Mouse (Mus musculus) kidney, adult 10 weeks (tissue): ENCODE results near the gene Polr2l. TPM values are rescaled to one million over a fixed set of nuclear protein-coding genes. Genes with fewer than 3 reads are reported as not detected.

Source experiments
- polyA plus RNA-seq: library from polyadenylated mRNA; stranded (reverse); fragments of 350-450 nt; fragmentation: Illumina TruSeq; extraction: RNeasy Lipid Tissue Mini Kit (QIAGEN cat#74804); gene quantifications from one replicate; pipeline ENCODE4 v1.2.3, GENCODE M21; 2014; ENCODE audit warnings: low read depth, low replicate concordance

Polr2l gene
- polyA plus RNA-seq, result 3.3 TPM

GRCm38 (mm10) chr7:141475011-141475804, at the start of gene Polr2l, which contains the start of gene Tspan4:
Gene Polr2l (minus strand): TSS chr7:141475132.
Gene Tspan4 (plus strand): TSS chr7:141475240.

DNA sequence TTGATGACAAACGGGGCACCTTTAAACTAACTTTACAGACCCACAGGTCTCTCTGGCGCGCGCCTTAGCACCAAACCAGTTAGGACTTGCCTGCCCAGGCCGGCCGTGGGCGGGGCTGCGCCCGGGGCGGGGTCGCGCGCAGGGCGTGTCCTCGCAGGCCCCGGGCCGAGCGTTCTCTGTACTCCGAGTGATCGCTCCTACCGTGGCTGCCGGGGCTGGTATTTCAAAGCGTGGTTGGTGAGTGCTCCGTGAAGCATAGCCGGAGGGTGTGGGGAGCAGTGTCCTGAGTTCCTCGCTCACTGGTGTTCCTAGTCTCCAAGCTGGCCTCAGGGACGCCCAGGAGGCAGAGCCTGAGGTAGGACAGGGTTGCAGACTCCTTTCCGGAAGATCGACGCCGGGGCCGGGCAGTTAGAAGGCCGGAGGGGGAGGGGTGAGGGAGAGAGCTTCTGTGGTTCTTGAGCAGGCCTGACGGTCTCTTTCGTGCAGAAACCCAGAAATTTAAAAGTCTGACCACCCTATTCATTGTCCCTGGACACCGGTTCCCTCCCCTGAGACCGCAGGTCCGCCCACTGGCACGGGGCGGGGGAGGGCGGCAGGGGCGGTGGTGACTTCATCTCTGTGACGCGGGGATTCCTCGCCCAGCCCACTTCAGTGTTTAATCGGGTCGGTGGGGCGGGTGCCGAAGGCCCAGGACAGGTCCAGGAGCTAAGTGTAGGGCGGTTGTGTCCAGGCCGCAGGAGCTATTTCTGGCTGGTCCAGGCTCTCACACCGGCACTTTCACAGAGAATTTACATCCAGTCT, 7.5 kb downstream of the Polr2l start, which contains the start of gene Cd151:
Gene Cd151, plus strand, starts transcription at position 163 of the 801 bp plus-strand sequence.

GRCm38 (mm10) chr7:141460391-141461113, 14.4 kb downstream of the Polr2l start, which contains the start of gene Cracr2b:
Gene Cracr2b (plus strand): TSS chr7:141461094.

DNA sequence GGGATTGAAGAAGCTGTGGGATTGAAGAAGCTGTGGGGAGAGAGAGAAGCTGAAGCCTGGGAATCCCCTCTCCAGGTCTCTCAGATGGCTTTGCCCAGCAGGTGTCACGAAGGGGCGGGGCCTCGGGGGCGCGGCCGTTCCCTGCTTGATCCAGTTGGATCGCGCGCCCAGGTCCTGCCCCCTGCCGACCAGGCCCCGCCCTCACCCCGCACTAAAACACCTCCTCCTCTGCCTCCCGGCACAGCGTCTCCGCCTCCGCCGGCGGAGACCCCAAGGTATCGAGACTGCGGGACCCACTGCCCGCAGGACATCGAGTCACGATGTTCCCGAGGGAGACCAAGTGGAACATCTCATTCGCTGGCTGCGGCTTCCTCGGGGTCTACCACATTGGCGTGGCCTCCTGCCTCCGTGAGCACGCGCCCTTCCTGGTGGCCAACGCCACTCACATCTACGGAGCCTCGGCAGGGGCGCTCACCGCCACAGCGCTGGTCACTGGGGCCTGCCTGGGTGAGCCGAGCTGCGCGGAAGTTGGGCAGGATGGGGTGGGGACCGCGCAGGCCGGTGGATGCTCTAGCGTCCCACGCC, 19.9 kb downstream of the Polr2l start, which contains the start of gene Pnpla2:
Gene Pnpla2, plus strand, starts transcription at position 232 of the 585 bp plus-strand sequence.

GRCm38 (mm10) chr7:141447110-141447991, 27.6 kb downstream of the Polr2l start, which contains the start of gene Rplp2:
Gene Rplp2 (plus strand): TSS chr7:141447370.

DNA sequence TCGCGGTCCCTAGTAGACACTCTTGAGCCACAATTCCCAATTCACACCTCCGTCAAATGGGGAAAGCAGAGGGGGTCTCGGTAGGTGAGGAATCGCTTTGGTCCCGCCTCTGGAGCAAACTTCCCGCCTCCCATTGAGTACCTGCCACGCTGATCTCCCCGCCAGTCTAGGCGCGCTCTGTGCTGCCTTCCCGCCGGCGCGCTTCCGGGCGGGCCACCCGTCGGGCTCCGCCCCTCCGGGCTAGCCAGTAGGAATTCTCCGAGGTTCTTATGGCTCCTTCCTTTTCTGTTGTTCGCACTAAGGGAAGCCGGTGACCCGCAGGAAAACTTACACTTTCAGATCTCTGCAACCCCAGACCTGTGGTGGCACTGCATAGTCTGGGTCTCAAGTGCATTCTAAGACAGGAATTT, 31.1 kb downstream of the Polr2l start, which contains the start of gene Pidd1:
Gene Pidd1, minus strand, starts transcription at position 198 of the 410 bp plus-strand sequence.

GRCm38 (mm10) chr7:141437178-141438120, 37.5 kb downstream of the Polr2l start, which contains the start of gene Slc25a22:
Gene Slc25a22 (minus strand): TSS chr7:141437892.

GRCm38 (mm10) chr7:141429310-141429709, 45.6 kb downstream of the Polr2l start, which contains the start of gene Cend1:
Gene Cend1 (minus strand): TSS chr7:141429491.

Other genes with a start within 250 kb of the Polr2l start
- gene Phrf1, start 246.3 kb downstream of the Polr2l start, polyA plus RNA-seq, result 13.1 TPM
- gene Irf7, start 208.7 kb downstream of the Polr2l start, polyA plus RNA-seq, result 12.1 TPM
- 46.1 TPM for gene Cdhr5, start 198.3 kb downstream of the Polr2l start, polyA plus RNA-seq
- gene Sct, start 196.0 kb downstream of the Polr2l start, polyA plus RNA-seq, result not detected
- not detected for gene Drd4, start 183.1 kb downstream of the Polr2l start, polyA plus RNA-seq
- 1.0 TPM for gene Deaf1, start 147.4 kb downstream of the Polr2l start, polyA plus RNA-seq
- 17.9 TPM for gene Tmem80, start 147.4 kb downstream of the Polr2l start, polyA plus RNA-seq
- gene Eps8l2, start 136.3 kb downstream of the Polr2l start, polyA plus RNA-seq, result 6.2 TPM
- gene Taldo1, start 82.9 kb downstream of the Polr2l start, polyA plus RNA-seq, result 14.4 TPM
- 9.2 TPM for gene Gatd1, start 61.0 kb downstream of the Polr2l start, polyA plus RNA-seq
- not detected for gene Cend1, start 45.6 kb downstream of the Polr2l start, polyA plus RNA-seq
- 0.97 TPM for gene Slc25a22, start 37.2 kb downstream of the Polr2l start, polyA plus RNA-seq
- gene Pidd1, start 31.1 kb downstream of the Polr2l start, polyA plus RNA-seq, result 0.12 TPM
- gene Rplp2, start 27.8 kb downstream of the Polr2l start, polyA plus RNA-seq, result 15.4 TPM
- gene Pnpla2, start 19.9 kb downstream of the Polr2l start, polyA plus RNA-seq, result 1.5 TPM
- gene Cracr2b, start 14.0 kb downstream of the Polr2l start, polyA plus RNA-seq, result not detected
- gene Cd151, start 7.7 kb downstream of the Polr2l start, polyA plus RNA-seq, result 29.8 TPM
- 2.3 TPM for gene Tspan4, start 108 bp upstream of the Polr2l start, polyA plus RNA-seq
- gene Chid1, start 64.7 kb upstream of the Polr2l start, polyA plus RNA-seq, result 3.5 TPM
- 131 TPM for gene Ap2a2, start 87.0 kb upstream of the Polr2l start, polyA plus RNA-seq
- not detected for gene Muc6, start 180.2 kb upstream of the Polr2l start, polyA plus RNA-seq
- gene Muc2, start 215.2 kb upstream of the Polr2l start, polyA plus RNA-seq, result not detected